Mouse (Mus musculus) lung, adult 2 months (tissue): ENCODE data around the gene Galnt10. TPM values are rescaled to one million over a fixed set of nuclear protein-coding genes. Genes with fewer than 3 reads are reported as not detected.

Source experiments
- DNase-seq: peaks from one replicate; pipeline ENCODE4 v3.0.0; 2022
- H3K4me1 ChIP-seq: fragments of 200-500 bp; 2 replicates; pipeline ENCODE4 v1.6.1; 2011; ENCODE audit warnings: low read length; ENCODE audit not compliant: control insufficient read depth, insufficient read depth
- H3K4me3 ChIP-seq: fragments of 200-500 bp; replicated peaks from 2 replicates; pipeline ENCODE3; 2011; ENCODE audit warnings: low read depth, mild to moderate bottlenecking, control low read depth, low read length; ENCODE audit errors: extremely low read depth
- CTCF ChIP-seq: fragments of 200-500 bp; IDR thresholded peaks from 2 replicates; pipeline ENCODE4 v1.5.1; 2011; ENCODE audit warnings: mild to moderate bottlenecking, low read length, control low read depth; ENCODE audit not compliant: insufficient read depth
- POLR2A ChIP-seq: fragments of 200-500 bp; IDR thresholded peaks from 2 replicates; pipeline ENCODE4 v1.6.1; 2011; ENCODE audit warnings: low read depth, mild to moderate bottlenecking, control low read depth, low read length, borderline replicate concordance; ENCODE audit errors: extremely low read depth
- WGBS: fragments of 180-500 bp; shearing (Covaris S2); methylation state at CpG from one replicate; pipeline ENCODE4 v1.1.7; 2018; 5-methylcytosine and 5-hydroxymethylcytosine counted together
- polyA plus RNA-seq: library from polyadenylated mRNA; depleted of rRNA; stranded (reverse); fragments of >200 nt; gene quantifications from 2 replicates; pipeline ENCODE4 v1.2.3, GENCODE M21; 2012; rRNA removed

Galnt10 gene
- polyA plus RNA-seq, 1 experiment: 6.4 TPM

GRCm38 (mm10) chr11:57833296-57833977 lies 188.2 kb downstream of the Galnt10 start:
- WGBS: 8% methylated on average over 30 of the region's 30 CpGs
- Histone ChIP-seq H3K4me3 (no peak overlapping the region), H3K4me1 (0 out of 2 replicates have a peak, but pooled peaks cover 3% of the 10 kb centered on the region)
- no peak for DNase-seq
- TF ChIP-seq CTCF (no peak), POLR2A (no peak)

GRCm38 (mm10) chr11:57834031-57834430 lies 188.8 kb downstream of the Galnt10 start:
- Histone ChIP-seq H3K4me1 (0 out of 2 replicates have a peak, but pooled peaks cover 1% of the 10 kb centered on the region), H3K4me3 (no peak overlapping the region)
- TF ChIP-seq CTCF (no peak), POLR2A (no peak)
- no peak for DNase-seq
- 19% methylated on average over 6 of the region's 6 CpGs for WGBS

- no peak for DNase-seq
Measured at GRCm38 (mm10) chr11:57835331-57835730, 190.1 kb downstream of the Galnt10 start.

GRCm38 (mm10) chr11:57835931-57836330 lies 190.7 kb downstream of the Galnt10 start:
- no peak for DNase-seq
- no peak for TF ChIP-seq POLR2A
- no peak for TF ChIP-seq CTCF
- no peak overlapping the region for H3K4me3 ChIP-seq
- H3K4me1 ChIP-seq: no peaks in the 10 kb centered on the region
- WGBS: 29% methylated on average over 3 of the region's 3 CpGs

More at GRCm38 (mm10) chr11:57835331-57835730, 190.1 kb downstream of the Galnt10 start:
- Histone ChIP-seq H3K4me1 (no peaks in the 10 kb centered on the region), H3K4me3 (no peak overlapping the region)
- 38% methylated on average over 2 of the region's 2 CpGs for WGBS
- TF ChIP-seq POLR2A (no peak), CTCF (no peak)

- Histone ChIP-seq H3K4me1 (no peaks in the 10 kb centered on the region), H3K4me3 (no peak overlapping the region)
- DNase-seq: no peak
- TF ChIP-seq CTCF (no peak), POLR2A (no peak)
- 17% methylated on average over 9 of the region's 9 CpGs for WGBS
Measured at GRCm38 (mm10) chr11:57836401-57836800, 191.2 kb downstream of the Galnt10 start.

Other genes starting within 250 kb of the Galnt10 start
- gene Fam114a2, start 126.8 kb upstream of the Galnt10 start, polyA plus RNA-seq: 20.2 and 30.6 TPM in 2 replicates
- 10.3 and 11.0 TPM in 2 replicates for gene Mfap3, start 126.8 kb upstream of the Galnt10 start, polyA plus RNA-seq
- gene Sap30l, start 156.2 kb downstream of the Galnt10 start, polyA plus RNA-seq: 24.7 and 37.0 TPM in 2 replicates
- gene Hand1, start 187.4 kb downstream of the Galnt10 start, polyA plus RNA-seq: 0.06 TPM in 1 of 2 replicates, not detected in the other